Mouse (Mus musculus): ENCODE measurements around the gene Alg11.

The Alg11 gene

DNA sequence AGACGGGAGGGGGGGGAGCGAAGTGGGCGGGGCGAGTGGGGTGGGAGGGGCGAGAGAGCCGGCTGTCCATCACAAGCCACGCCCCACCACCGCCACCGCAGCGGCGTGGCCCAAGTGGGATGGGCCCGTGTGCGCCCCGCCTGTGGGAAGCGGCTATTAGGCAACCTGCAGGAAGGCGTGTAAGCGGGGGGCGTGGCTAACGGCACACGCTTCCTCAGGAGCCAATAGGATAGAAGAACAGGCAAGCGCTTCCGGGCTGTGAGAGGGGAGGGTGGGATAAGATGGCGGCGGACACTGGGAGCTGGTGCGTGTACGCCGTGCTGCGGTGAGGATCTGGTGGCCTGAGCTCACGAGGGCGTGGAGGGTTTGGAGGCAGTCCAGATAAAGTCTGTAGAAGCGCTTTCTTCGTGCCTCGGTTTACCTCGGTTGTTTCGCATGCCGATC lies at the start of gene Alg11:
TSS of gene Alg11 (plus strand) at position 276 of the 444 bp plus-strand sequence.
- DNase-seq (ENCODE audit: low spot score), result peak; percentile 77

DNA sequence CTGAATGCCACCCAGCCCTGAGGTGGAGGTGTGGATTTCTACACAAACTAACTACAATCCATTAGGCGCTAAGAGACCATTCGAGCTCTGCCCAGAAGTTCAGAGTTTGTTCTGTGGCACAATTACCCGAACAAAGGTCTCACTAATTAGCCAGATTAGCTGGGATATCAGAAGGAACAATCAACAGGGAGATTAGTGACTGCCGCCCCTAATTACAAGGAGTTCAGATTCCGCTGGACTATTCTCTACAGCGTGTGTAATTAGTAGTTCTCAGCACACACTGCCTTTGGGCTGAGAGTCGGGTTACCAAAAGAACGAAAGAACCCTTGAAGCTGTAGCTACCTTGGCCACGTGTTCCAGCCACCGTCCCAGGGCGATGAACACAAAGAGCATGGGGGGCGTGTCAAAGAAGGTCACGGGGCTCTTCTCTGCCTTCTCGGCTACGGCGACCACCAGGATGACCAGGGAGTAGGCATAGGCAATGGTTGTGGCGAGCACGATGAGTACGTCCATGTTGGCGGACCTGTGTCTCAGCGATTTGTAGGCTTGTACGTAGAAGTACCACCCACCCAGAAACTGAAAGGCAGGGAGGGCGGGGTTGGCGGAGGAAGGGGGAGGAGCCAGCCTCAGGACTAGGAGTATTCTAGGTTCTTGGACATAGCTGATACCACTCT lies 47.4 kb upstream of the Alg11 start:
- DNase-seq (ENCODE audit: low spot score), result no peak

DNA sequence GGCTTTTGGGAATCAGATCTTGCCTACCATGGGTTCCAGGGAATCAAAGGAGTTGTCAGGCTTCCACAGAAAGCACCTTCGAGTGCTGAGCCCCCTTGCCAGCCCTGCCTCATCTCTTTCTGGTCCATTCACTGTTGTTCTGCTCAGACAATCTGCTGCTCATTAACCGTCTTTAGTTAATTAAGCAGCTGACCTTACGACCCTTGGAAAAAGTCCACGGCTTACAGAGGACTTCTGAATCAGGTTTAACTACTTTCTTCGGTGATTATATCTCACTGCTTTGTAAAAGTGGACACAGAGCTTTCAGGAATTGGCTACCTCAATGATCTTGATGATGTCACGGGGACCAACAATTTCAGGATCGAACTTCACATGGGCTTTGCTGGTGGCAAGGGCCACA lies 42.8 kb upstream of the Alg11 start:
- DNase-seq (ENCODE audit: low spot score), result no peak

DNA sequence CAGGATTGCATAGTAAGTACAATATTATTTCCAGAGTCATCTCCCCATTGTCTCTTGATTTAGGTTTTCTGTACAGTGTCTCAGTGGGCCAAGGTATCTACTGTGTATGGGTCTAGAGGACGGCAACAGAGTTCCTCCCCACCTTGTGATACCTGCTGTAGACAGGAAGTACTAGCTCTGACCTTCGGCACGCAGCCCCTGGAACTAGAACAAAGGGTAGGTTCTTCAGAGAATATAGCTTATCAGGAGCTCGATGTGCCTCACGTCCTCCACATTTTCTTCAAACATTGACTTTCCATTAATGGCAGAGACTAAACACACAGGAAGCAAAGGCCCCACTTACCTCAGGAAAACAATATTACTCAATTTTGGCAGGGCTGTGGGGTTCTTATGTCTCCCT lies 41.0 kb upstream of the Alg11 start:
- DNase-seq (ENCODE audit: low spot score), result no peak

DNA sequence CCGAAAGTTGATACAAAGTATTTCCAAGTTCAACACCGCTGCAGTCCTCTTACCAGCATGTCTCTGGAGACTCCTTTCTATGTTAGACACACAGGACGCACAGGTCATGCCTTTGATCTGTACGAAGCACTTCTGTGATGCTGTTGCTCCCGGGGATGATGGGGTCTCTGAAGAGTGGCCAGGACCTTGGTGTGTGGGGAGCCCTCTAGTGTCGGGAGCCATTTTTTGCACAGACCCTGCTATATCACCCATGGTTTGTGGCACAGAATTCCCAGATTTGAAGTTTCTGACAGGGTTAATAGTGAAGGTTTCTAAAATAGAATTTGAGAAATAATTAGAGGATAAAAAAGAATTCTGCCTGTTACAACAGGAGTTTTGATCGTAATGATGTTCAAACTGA lies 38.3 kb upstream of the Alg11 start:
- DNase-seq (ENCODE audit: low spot score), result no peak

DNA sequence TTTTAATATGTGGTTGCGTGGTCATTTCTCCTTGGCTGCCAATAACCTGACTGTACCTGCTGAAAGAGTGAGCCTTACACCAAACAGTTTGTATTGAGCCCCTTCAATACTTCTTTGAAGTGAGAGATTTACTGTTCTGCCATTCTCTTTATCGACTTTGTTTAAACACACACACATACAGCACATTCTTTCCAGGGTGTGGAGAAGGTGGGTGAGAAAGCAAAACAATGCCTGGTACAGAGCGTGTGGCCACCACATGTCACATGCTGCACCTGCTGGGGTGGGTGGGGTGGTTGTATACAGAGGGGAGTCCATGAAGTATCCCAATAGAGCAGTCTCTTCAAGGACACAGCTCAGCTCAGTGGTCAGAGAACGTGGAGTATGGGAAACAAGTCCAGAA lies 35.3 kb upstream of the Alg11 start:
- DNase-seq (ENCODE audit: low spot score), result no peak

DNA sequence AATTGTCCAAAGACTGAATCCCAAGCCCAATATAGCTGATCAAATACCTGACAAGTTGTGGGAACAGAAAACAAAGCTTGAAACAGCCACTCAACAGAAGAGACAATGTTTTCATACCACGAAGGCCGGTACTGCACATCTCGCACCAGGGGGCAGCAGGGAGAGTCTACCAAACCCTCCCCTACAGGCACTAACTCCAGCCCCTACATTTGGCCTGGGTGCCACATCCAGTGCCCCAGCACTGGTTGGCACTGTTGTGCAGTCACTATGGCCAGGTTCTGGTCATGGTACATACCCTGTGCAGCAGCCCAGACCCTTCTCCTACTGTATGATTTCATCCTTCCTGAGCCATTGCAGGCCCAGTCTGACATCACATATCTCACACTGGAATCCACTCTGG lies 31.5 kb upstream of the Alg11 start:
- DNase-seq (ENCODE audit: low spot score), result no peak

DNA sequence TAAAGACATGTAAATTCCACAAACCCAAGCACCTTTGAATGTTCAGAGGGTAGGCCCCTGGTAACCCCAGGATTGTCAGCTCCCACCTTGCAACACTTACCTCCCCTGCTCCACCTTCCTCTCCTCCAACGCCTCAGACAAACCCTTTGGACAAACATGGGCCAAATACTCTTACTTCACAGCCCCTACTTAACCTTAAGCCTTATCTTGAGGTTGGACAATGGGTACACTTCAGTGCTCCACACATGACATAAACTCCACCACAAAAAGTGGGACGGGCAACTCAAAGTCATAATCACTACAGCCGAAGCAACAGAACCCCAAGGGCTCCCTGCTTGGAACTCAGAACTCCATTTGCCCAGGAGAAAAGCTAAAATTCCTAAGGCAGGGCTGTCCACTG lies 29.5 kb upstream of the Alg11 start:
- no peak for DNase-seq (ENCODE audit: low spot score)

DNA sequence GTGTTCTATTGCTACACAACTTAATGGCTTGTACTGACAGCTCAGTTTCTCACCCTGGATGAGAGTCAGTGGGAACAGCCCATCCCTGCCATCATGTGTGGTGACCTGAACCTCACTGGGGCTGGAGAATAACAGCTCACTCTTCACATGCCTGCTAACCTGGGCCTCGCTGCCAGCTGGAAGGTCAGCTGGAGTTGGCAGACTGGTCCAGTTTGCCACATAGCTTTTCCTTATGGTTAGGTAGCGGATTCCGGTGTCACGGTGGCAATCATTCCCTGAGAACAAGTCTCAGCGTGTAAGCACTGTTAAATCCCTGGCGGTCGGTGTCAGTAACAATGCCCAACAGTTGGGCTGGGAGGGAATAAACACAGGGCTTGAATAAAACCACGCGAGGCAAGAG lies 24.4 kb upstream of the Alg11 start:
- DNase-seq (ENCODE audit: low spot score), result no peak

DNA sequence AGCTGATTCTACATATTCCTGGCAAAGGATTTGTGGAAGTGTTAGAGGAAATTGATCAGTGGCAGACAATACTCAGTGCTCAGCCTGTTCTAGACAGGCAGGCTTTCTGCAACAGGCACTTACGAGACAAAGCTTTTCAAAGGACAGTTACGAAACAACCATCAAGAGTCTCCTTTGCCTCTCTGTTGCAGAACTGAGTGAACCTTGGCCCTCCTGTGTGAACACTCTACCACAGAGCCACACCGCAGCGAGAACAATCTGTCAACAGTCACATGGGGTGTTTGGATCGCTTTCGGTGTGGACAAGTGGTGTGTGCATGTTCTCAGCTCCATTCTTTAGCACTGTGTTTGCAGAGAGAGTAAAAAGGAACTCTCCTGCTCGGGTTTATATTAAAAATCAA lies 23.5 kb upstream of the Alg11 start:
- no peak for DNase-seq (ENCODE audit: low spot score)

DNA sequence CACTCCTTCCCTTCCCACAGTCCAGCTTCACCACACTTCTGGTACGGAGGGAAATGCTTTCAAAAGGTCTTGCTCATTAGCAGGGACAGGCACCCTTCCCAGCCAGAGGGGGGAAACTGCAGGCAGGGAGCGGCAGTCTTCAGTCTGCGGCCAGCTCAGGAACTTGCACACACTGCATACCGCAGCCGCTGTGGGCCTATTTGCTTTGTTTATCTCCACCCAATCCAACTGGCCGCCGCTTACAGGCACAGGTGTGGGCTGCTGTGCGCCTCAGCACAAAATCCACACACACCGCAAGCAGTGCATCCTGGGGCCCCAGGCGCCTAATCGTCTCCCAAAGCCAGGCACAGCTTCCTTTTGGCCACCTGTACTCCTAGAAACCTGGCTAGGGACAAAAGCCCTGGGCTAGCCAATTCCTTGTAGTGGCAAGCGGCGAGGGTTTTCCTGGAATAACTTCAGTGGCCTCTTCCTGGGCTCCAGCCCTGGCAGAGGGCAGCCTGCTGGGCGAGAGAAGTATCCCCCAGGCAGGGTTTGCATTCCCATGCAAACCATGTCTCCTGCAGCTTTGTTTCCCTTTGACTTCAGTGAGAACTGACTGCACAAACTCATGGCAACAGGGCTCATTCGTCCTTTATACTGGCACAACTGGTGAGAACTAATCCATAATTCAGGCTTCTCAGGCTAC lies 20.9 kb upstream of the Alg11 start:
- DNase-seq (ENCODE audit: low spot score), result no peak

DNA sequence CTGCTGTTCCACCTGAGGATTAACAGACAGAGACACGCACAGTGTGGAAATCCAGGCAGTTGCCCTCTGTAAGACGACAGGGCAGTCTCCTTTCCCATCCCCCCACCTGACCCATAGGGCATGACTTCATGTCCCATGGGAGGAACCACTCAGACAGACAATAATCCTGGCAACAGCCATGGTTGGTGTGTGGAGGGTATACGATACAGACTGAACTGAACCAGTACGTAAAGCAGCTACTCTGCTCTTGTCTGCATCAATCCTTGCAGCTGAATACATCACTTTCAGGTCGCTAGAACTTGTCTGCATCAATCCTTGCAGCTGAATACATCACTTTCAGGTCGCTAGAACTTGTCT lies 20.4 kb upstream of the Alg11 start:
- no peak for DNase-seq (ENCODE audit: low spot score)

DNA sequence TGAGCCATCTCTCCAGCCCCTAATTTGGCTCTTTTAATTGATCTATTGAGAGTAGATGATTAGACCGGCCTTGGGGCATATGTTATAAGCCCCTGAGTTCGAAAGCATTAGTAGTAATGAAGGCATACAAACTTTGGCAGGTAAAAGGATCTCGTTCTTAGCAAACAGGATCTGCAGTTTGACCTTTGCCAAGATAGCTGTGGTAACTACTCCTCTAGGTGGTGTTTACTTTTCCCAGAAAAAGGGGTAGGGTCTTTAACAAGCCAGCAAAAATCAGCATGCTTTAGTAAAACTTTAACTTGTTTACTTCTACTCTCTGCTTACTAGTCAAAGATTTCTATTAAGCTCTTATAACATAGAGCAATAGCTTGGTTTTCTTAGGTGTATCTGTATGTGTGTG lies 18.0 kb upstream of the Alg11 start:
- DNase-seq (ENCODE audit: low spot score), result no peak

DNA sequence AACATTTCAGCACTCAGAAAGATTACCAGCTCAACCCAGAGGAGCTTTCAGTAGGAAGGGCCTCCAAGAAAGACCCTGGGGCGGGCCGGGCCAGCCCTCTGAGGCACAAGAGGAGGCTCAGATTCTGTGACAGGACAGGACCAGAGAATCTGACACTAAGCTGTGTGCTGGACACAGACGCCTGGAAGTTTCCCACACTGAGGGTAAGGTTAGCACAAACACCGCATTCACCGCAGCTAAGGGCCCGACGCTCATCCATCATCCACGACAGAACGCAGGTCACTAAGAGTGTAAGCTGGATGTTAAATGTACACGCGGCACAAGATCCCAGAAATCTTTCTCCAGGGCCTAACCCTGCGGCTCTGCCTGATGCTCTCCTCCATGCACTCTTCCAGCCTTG lies 16.8 kb upstream of the Alg11 start:
- DNase-seq (ENCODE audit: low spot score), result no peak

DNA sequence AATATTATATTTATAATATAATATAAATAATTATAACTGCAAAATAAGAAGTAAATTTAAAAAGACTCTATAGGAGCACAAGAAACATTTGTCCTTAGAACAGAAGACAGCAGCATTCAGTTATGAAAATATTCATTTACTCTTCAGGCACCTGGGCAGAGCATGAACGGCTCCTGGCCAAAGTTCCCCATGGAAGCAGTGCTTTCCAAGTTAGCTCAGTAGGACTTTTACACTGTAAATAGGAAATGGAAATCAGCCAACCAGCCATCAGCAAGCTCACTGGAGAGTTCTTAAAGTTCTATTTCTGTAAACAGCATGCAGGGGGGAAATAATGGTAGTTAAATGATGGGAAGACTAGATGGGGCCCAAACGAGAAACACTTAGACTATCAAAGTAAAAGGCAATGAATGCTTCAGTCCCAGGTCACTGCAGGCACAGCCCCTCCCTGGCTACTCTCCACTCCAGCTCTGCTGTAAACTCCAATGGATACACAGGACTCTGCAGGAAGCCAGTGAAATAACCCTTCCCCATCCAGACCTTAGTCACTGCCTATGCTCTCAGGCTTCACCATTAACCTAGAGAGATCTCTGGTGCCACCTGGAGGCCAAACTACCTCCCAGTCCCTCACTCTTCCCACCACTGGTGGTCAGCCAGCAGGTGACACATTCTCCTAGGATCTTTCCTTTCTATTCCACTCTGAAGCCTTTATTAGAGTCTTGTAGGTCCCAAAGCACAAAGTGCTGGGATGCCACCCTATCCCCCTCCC lies 12.6 kb upstream of the Alg11 start:
- DNase-seq (ENCODE audit: low spot score), result no peak

DNA sequence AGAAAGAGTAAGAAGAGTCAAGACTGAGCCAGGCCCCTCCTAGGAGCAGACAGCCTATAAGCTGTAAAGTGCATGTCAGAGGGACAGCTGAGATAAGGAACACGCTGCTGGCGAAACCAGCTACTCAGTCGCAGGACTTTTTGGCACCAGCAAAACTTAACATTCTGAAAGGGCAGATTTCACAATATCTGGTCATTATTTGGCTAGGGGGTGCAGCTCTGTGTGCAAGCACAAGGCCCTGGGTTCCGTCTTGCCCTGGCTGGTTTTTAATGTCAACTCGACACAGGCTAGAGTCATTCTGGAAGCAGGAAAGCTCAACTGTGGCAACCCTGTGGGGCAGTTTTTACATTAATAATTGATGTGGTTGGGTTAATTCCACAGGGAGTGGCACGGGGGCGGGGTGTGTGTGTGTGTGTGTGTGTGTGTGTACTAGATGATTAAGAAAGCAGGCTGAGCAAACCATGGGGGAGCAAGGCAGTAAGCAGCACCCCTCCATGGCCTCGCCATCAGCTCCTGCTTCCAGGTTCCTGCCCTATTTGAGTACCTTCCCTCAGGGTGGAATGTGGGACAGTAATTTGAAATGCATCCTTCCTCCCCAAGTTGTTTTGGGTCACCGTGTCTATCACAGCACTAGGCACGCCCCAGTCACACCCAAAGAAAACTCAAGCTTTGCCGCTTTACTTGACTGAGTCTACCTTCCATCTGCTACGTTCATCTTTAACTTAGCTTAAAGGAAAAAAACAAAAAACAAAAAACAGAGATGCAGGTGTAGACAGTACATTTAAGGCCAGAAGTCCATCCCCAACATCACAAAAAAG lies 5.6 kb upstream of the Alg11 start:
- DNase-seq (ENCODE audit: low spot score), result no peak

DNA sequence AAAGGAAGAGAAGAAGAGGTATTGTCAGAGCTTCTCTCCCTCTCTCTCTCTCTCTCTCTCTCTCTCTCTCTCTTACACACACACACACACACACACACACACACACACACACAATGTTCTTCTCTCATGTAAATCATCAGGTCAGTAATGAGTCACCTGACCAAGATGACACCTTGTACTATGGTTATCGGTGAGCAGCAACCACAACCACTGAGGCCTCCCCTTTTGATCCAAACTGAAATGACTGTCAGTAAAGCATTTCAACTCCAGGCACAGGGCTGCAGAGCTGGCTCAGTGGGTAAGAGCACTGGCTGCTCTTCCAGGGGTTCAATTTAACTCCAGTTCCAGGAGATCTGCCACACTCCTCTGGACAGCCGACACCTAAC lies 5.0 kb upstream of the Alg11 start:
- DNase-seq (ENCODE audit: low spot score), result no peak

DNA sequence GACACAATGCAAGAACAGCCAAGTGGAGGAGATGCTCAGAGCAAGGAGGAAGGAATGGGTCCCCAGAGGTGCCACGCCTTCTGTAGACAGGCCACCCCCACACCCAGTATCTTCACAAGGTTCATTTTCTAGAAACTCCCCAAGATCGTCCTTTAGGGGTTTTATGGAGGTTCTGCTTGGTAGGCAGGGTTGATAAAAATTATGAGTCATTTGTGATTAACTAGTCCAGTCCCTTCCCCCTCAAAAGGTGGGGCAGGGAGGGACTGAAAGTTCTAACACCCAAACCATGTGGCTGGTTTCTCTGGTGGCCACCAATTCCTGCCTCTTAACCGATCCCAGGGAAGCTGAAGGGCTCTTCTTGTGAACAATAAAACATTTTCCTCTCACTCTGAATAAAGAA lies 3.7 kb upstream of the Alg11 start:
- DNase-seq (ENCODE audit: low spot score), result no peak

DNA sequence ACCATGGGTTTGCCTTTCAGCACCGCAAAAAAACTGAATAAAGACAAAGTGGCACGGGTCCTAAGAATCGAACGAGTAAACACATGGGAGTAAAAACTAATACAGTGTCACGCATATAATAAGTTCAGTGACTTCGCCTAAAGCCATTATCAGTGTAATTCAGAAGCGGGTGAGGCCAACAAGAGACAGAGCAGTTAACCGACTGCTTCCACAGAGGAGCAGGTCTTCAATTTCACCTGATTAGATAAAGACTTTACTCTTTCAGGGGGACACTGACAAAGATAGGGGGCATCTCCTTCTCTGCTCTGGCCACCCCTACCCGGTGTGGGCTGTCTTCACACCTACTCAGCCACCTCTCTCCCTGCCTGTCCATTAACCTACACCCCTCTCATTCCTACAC lies 2.2 kb upstream of the Alg11 start:
- no peak for DNase-seq (ENCODE audit: low spot score)

DNA sequence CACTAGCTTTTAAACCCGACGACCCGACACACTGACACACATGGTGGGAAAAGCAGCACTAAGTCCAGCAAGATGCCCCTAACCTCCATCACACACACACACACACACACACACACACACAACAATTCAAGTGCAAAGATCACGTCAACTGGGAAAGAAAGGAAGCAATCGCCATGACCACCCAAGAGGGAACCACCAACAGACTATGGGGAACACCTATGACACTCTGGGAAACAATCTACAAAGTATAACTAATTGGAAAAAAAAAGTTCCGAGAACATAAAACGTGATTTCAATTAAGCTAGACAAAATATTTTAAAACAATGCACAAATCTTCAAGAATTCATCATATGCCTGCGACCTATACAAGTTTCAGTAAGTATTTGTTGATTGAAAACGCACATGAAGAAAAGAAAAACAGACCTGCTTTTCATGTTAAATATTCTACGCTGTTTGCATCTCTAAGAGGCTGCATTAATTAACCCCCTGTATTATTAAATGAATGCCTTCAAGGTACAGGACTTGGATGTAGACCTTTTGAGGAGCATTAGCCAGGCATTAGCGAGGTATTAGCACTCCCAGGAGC lies 1.3 kb upstream of the Alg11 start:
- DNase-seq (ENCODE audit: low spot score), result no peak

DNA sequence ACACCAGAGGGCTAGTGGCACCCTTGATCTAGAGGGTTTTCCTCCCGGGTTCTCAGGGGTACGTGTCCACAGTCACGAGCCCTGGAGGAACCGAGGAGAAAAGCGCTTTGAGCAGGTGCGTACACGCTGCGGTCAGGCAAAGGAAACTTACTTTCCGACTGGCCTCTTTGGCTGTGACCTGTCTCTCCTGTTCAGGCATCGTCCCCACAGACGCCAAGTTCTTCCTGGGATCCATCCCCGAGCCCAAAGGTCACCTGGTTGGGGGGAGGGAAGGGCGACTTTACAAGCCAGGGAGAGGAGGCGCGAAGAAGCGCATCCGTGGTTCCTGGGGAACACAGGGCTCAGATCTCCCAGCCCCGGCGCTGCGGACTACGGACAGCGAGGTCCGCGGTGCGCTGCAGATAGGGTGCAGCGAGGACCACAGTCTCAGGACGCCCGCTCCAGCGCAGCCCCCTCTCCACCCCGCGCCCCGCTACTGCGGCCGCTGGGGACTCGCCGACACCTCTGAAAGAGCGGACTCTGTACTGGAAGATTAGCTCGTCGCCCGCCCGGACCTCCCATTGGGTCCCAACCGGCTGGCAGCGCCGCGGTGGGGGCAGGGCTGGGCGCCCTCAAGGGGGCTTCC lies 588 bp upstream of the Alg11 start, which contains the start of gene Atp7b:
TSS of gene Atp7b (minus strand) at position 485 of the 625 bp plus-strand sequence.
- no peak for DNase-seq (ENCODE audit: low spot score)

DNA sequence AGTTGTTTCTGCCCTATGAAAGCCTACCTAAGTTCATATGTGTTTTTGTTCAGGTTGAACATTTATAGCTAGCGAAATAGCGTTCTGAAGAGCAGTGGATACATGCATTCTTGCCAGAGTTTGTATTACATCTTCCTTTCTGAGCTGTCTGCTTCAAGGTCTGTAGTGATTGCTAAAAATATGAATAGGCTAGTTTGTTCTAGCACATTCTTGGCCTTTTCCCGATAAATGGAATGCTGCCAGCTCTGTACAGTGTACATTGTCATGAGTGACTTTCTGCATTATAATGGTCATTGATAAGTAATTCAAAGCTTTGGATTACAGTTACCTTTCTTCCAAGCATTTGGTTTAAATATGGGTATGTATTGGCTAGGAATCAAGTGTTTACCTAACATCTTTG lies 605 bp downstream of the Alg11 start:
- DNase-seq (ENCODE audit: low spot score), result no peak
